Mouse (Mus musculus) kidney, embryonic 15.5 days (tissue): ENCODE measurements around the gene Fam43b. TPM values are rescaled to one million over a fixed set of nuclear protein-coding genes. Genes with fewer than 3 reads are reported as not detected.

Experiments used
- polyA plus RNA-seq: library from polyadenylated mRNA; unstranded; fragments of >200 nt; fragmentation: Nextera tagmentation; extraction: Ambion mirVana; gene quantifications from 2 replicates; pipeline ENCODE4 v1.2.1, GENCODE M21; 2015

Gene Fam43b
- polyA plus RNA-seq, 1 experiment from 2014 or later = not detected

Other genes starting within 250 kb of the Fam43b start
- gene Hp1bp3, start 180.2 kb downstream of the Fam43b start, polyA plus RNA-seq = 155 and 161 TPM in 2 replicates
- gene Sh2d5, start 146.1 kb downstream of the Fam43b start, polyA plus RNA-seq = 0.42 and 0.77 TPM in 2 replicates
- gene Kif17, start 146.1 kb downstream of the Fam43b start, polyA plus RNA-seq = 1.6 and 2.0 TPM in 2 replicates
- gene Ddost, start 91.8 kb downstream of the Fam43b start, polyA plus RNA-seq = 365 and 386 TPM in 2 replicates
- gene Pink1, start 70.2 kb downstream of the Fam43b start, polyA plus RNA-seq = 47.5 and 50.3 TPM in 2 replicates
- gene Cda, start 28.5 kb downstream of the Fam43b start, polyA plus RNA-seq = 21.3 and 22.0 TPM in 2 replicates
- gene Mul1, start 38.1 kb upstream of the Fam43b start, polyA plus RNA-seq = 21.6 and 23.8 TPM in 2 replicates
- gene Camk2n1, start 57.8 kb upstream of the Fam43b start, polyA plus RNA-seq = 7.6 and 8.3 TPM in 2 replicates
- gene Vwa5b1, start 239.4 kb upstream of the Fam43b start, polyA plus RNA-seq = 0.08 and 0.12 TPM in 2 replicates